Mouse (Mus musculus) ES-Bruce4 (cell line): ENCODE data around the gene Olfr325. TPM values are rescaled to one million over a fixed set of nuclear protein-coding genes. Genes with fewer than 3 reads are reported as not detected.

Experiments
- H3K27ac ChIP-seq: 2 replicates; pipeline ENCODE4 v1.5.1; 2012; ENCODE audit warnings: low read length, inconsistent platforms; ENCODE audit not compliant: insufficient read depth
- H3K27me3 ChIP-seq: 2 replicates; pipeline ENCODE4 v1.6.1; 2012; ENCODE audit warnings: mild to moderate bottlenecking, low read length, inconsistent platforms; ENCODE audit not compliant: control insufficient read depth, poor library complexity, insufficient read depth, severe bottlenecking
- H3K36me3 ChIP-seq: 2 replicates; pipeline ENCODE4 v1.6.1; 2012; ENCODE audit warnings: inconsistent platforms, mild to moderate bottlenecking, low read length, moderate library complexity; ENCODE audit not compliant: control insufficient read depth, poor library complexity, insufficient read depth, severe bottlenecking
- H3K4me1 ChIP-seq: one replicate; pipeline ENCODE4 v1.8.1; 2011; ENCODE audit warnings: low read length; ENCODE audit not compliant: control insufficient read depth, insufficient read depth
- H3K4me3 ChIP-seq: 2 replicates; pipeline ENCODE4 v1.5.1; 2011; ENCODE audit warnings: low read depth, mild to moderate bottlenecking, low read length
- H3K9ac ChIP-seq: 2 replicates; pipeline ENCODE4 v1.6.1; 2012; ENCODE audit warnings: low read depth, mild to moderate bottlenecking, inconsistent platforms; ENCODE audit not compliant: poor library complexity, severe bottlenecking
- H3K9me3 ChIP-seq: replicated peaks from 2 replicates; pipeline ENCODE4 v1.6.1; 2012; ENCODE audit warnings: mild to moderate bottlenecking, low read length, inconsistent platforms; ENCODE audit not compliant: control insufficient read depth, poor library complexity, insufficient read depth, severe bottlenecking
- CTCF ChIP-seq: IDR thresholded peaks from one replicate; pipeline ENCODE4 v1.8.1; 2011; ENCODE audit warnings: low read depth, low read length
- EP300 ChIP-seq: IDR thresholded peaks from 2 replicates; pipeline ENCODE4 v1.6.1; 2011; ENCODE audit warnings: low read depth, low read length; ENCODE audit not compliant: insufficient read depth
- POLR2A ChIP-seq: IDR thresholded peaks from one replicate; pipeline ENCODE4 v1.8.1; 2011; ENCODE audit warnings: low read length; ENCODE audit not compliant: insufficient read depth
- polyA plus RNA-seq: library from polyadenylated mRNA; stranded (reverse); fragments of >200 nt; gene quantifications from 2 replicates; pipeline ENCODE4 v1.2.4, GENCODE M21; 2011; ENCODE audit warnings: low read depth; ENCODE audit not compliant: missing spikeins, insufficient read depth, insufficient read length

Olfr325 gene
- polyA plus RNA-seq, 1 experiment, result not detected

- H3K9ac ChIP-seq, result no peak within 1 kb of the TSS
- no peak within 1 kb of the TSS for H3K4me3 ChIP-seq
- H3K9me3 ChIP-seq, result no peaks in the 10 kb centered on the region
- no peaks in the 10 kb centered on the region; the same call in 1 of the 2 replicates for H3K27me3 ChIP-seq
- H3K36me3 ChIP-seq, result no peaks in the 10 kb centered on the region
- H3K27ac ChIP-seq, result no peak within 1 kb of the TSS
- no peak for TF ChIP-seq EP300
- no peak for TF ChIP-seq POLR2A
- TF ChIP-seq CTCF, result no peak
- no peaks in the 10 kb centered on the region for H3K4me1 ChIP-seq
These were observed 38.4 kb downstream of the Olfr325 start, which contains the start of gene 2210407C18Rik for GRCm38 (mm10) chr11:58615975-58616374. 2210407C18Rik (minus strand) TSS chr11:58616075.

GRCm38 (mm10) chr11:58618369-58618768 is 40.8 kb downstream of the Olfr325 start:
- no peaks in the 10 kb centered on the region for H3K36me3 ChIP-seq

GRCm38 (mm10) chr11:58618793-58619192 is 41.3 kb downstream of the Olfr325 start:
- H3K4me1 ChIP-seq, result no peaks in the 10 kb centered on the region
- no peak for TF ChIP-seq POLR2A
- TF ChIP-seq CTCF, result no peak
- no peak for TF ChIP-seq EP300
- H3K9me3 ChIP-seq, result no peaks in the 10 kb centered on the region
- no peak overlapping the region for H3K27ac ChIP-seq
- H3K9ac ChIP-seq, result no peak overlapping the region
- H3K36me3 ChIP-seq, result no peaks in the 10 kb centered on the region
- no peaks in the 10 kb centered on the region; the same call in 1 of the 2 replicates for H3K27me3 ChIP-seq
- H3K4me3 ChIP-seq, result no peak overlapping the region

More at GRCm38 (mm10) chr11:58618369-58618768, 40.8 kb downstream of the Olfr325 start:
- Histone ChIP-seq H3K27me3 (no peaks in the 10 kb centered on the region; the same call in 1 of the 2 replicates), H3K9ac (no peak overlapping the region), H3K4me1 (no peaks in the 10 kb centered on the region), H3K4me3 (no peak overlapping the region), H3K9me3 (no peaks in the 10 kb centered on the region), H3K27ac (no peak overlapping the region)
- TF ChIP-seq EP300 (no peak), POLR2A (no peak), CTCF (no peak)

- Histone ChIP-seq H3K9me3 (no peaks in the 10 kb centered on the region), H3K9ac (no peak overlapping the region), H3K36me3 (no peaks in the 10 kb centered on the region), H3K4me3 (no peak overlapping the region), H3K27ac (no peak overlapping the region), H3K4me1 (no peaks in the 10 kb centered on the region), H3K27me3 (no peaks in the 10 kb centered on the region)
- TF ChIP-seq POLR2A (no peak), EP300 (no peak), CTCF (no peak)
These were observed 48.6 kb downstream of the Olfr325 start for GRCm38 (mm10) chr11:58626146-58626545.

GRCm38 (mm10) chr11:58630401-58630800 is 52.9 kb downstream of the Olfr325 start, which contains the start of gene Olfr323:
Olfr323 (minus strand) TSS chr11:58630501.
- H3K9me3 ChIP-seq, result no peaks in the 10 kb centered on the region
- H3K27me3 ChIP-seq, result no peaks in the 10 kb centered on the region; the same call in 1 of the 2 replicates
- H3K4me3 ChIP-seq, result no peak within 1 kb of the TSS
- no peaks in the 10 kb centered on the region for H3K4me1 ChIP-seq
- TF ChIP-seq CTCF, result no peak
- no peak for TF ChIP-seq EP300
- no peak for TF ChIP-seq POLR2A
- H3K27ac ChIP-seq, result no peak within 1 kb of the TSS
- no peaks in the 10 kb centered on the region for H3K36me3 ChIP-seq
- H3K9ac ChIP-seq, result no peak within 1 kb of the TSS

Other genes with a start within 250 kb of the Olfr325 start
- gene Zfp672, start 247.4 kb upstream of the Olfr325 start, polyA plus RNA-seq, result 8.3 and 9.0 TPM in 2 replicates
- 33.6 and 41.4 TPM in 2 replicates for gene Sh3bp5l, start 247.0 kb upstream of the Olfr325 start, polyA plus RNA-seq
- not detected in 2 replicates for gene Lypd8, start 198.7 kb upstream of the Olfr325 start, polyA plus RNA-seq
- gene 1810065E05Rik, start 156.6 kb upstream of the Olfr325 start, polyA plus RNA-seq, result not detected in 2 replicates
- gene Gm12253, start 145.2 kb upstream of the Olfr325 start, polyA plus RNA-seq, result not detected in 2 replicates
- not detected in 2 replicates for gene Lypd9, start 124.8 kb upstream of the Olfr325 start, polyA plus RNA-seq
- gene Olfr30, start 115.5 kb upstream of the Olfr325 start, polyA plus RNA-seq, result not detected in 2 replicates
- not detected in 2 replicates for gene Olfr332, start 85.2 kb upstream of the Olfr325 start, polyA plus RNA-seq
- not detected in 2 replicates for gene Olfr331, start 75.2 kb upstream of the Olfr325 start, polyA plus RNA-seq
- not detected in 2 replicates for gene Olfr330, start 42.9 kb upstream of the Olfr325 start, polyA plus RNA-seq
- gene Olfr329-ps, start 31.3 kb upstream of the Olfr325 start, polyA plus RNA-seq, result not detected in 2 replicates
- not detected in 2 replicates for gene Olfr328, start 22.1 kb upstream of the Olfr325 start, polyA plus RNA-seq
- gene Olfr224, start 7.2 kb upstream of the Olfr325 start, polyA plus RNA-seq, result not detected in 2 replicates
- not detected in 2 replicates for gene Olfr324, start 17.4 kb downstream of the Olfr325 start, polyA plus RNA-seq
- gene 2210407C18Rik, start 38.3 kb downstream of the Olfr325 start, polyA plus RNA-seq, result not detected in 2 replicates
- not detected in 2 replicates for gene Olfr323, start 52.8 kb downstream of the Olfr325 start, polyA plus RNA-seq
- not detected in 2 replicates for gene Trim58, start 62.7 kb downstream of the Olfr325 start, polyA plus RNA-seq
- not detected in 2 replicates for gene Olfr322, start 81.1 kb downstream of the Olfr325 start, polyA plus RNA-seq
- gene Olfr320, start 103.4 kb downstream of the Olfr325 start, polyA plus RNA-seq, result not detected in 2 replicates
- not detected in 2 replicates for gene Olfr319, start 121.4 kb downstream of the Olfr325 start, polyA plus RNA-seq
- gene Olfr318, start 146.3 kb downstream of the Olfr325 start, polyA plus RNA-seq, result not detected in 2 replicates
- gene Olfr317, start 161.5 kb downstream of the Olfr325 start, polyA plus RNA-seq, result not detected in 2 replicates
- gene Olfr316, start 175.0 kb downstream of the Olfr325 start, polyA plus RNA-seq, result not detected in 2 replicates
- not detected in 2 replicates for gene Olfr315, start 195.5 kb downstream of the Olfr325 start, polyA plus RNA-seq
- not detected in 2 replicates for gene Olfr314, start 205.2 kb downstream of the Olfr325 start, polyA plus RNA-seq
- not detected in 2 replicates for gene Fam183b, start 224.2 kb downstream of the Olfr325 start, polyA plus RNA-seq
- gene Olfr313, start 237.3 kb downstream of the Olfr325 start, polyA plus RNA-seq, result not detected in 2 replicates